Mouse (Mus musculus): ENCODE results near the gene Tcf25. TPM values are rescaled to one million over a fixed set of nuclear protein-coding genes. Genes with fewer than 3 reads are reported as not detected.

The Tcf25 gene
- polyA plus RNA-seq, 1 experiment, result 3.7 TPM

DNA sequence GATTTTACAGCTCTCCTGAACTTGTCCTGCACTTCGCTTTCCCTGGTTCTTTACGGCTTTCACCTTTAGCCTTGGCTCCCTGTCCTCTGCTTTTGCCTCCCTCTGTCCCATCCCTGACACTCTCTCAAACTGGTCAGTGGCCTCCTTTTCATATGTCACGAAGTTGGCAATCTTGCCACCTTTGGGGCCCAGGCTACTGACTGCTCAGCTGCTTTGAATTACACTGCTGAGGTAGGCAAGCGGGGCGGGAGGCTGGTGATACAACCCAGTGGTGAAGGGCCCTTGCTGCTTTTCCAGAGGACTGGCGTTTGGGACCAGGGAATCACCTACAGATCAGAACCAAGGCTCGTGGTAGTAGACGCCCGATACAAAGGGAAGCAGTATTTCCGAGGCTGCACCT lies 2.1 kb downstream of the Tcf25 start:
- peaks cover 48% of the 10 kb centered on the region for H3K4me1 ChIP-seq (ENCODE audit: control insufficient read depth)
- H3K36me3 ChIP-seq (ENCODE audit: control insufficient read depth), result peaks cover 27% of the 10 kb centered on the region
- TF ChIP-seq TAL1 (IDR thresholded peaks at IDR 0.05; ENCODE audit: low read length), result no peak
- TF ChIP-seq GATA1 (IDR thresholded peaks at IDR 0.05; ENCODE audit: low read length), result no peak
- no peaks in the 10 kb centered on the region for H3K9me3 ChIP-seq (ENCODE audit: control insufficient read depth, low read length)
- H3K4me3 ChIP-seq (replicated peaks), result no peak overlapping the region
- no peaks in the 10 kb centered on the region for H3K27me3 ChIP-seq (ENCODE audit: control insufficient read depth)

GRCm38 (mm10) chr8:123376106-123376505 lies 2.6 kb downstream of the Tcf25 start:
- Histone ChIP-seq H3K4me3 (replicated peaks) (no peak overlapping the region), H3K27me3 (ENCODE audit: control insufficient read depth) (no peaks in the 10 kb centered on the region), H3K4me1 (ENCODE audit: control insufficient read depth) (peaks cover 48% of the 10 kb centered on the region), H3K9me3 (ENCODE audit: control insufficient read depth, low read length) (no peaks in the 10 kb centered on the region), H3K36me3 (ENCODE audit: control insufficient read depth) (peaks cover 31% of the 10 kb centered on the region)
- TF ChIP-seq GATA1 (IDR thresholded peaks at IDR 0.05; ENCODE audit: low read length) (no peak), TAL1 (IDR thresholded peaks at IDR 0.05; ENCODE audit: low read length) (no peak)

DNA sequence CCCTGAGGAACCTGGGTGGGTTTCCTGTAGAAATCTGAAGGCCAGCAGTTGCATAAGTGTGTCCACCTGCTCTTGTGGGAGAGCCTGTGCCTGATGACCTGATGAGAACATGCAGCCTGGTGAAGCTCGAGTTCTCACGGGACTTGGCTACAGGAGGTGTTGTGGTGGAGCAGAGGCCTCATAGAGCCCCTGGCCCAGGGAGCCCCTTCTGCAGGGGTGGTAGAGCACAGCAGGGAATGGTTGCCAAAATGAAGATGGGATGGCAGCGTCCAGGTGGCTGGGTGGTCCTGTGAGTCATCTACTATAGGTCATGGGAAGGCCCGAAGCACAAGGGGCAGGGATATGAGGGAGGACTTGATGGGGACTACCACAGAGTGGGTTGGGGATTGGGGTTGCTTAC lies 8.2 kb downstream of the Tcf25 start:
- TF ChIP-seq GATA1 (IDR thresholded peaks at IDR 0.05; ENCODE audit: low read length) (no peak), TAL1 (IDR thresholded peaks at IDR 0.05; ENCODE audit: low read length) (no peak)
- Histone ChIP-seq H3K36me3 (ENCODE audit: control insufficient read depth) (peaks cover 73% of the 10 kb centered on the region), H3K4me1 (ENCODE audit: control insufficient read depth) (no peaks in the 10 kb centered on the region), H3K9me3 (ENCODE audit: control insufficient read depth, low read length) (no peaks in the 10 kb centered on the region), H3K27me3 (ENCODE audit: control insufficient read depth) (no peaks in the 10 kb centered on the region), H3K4me3 (replicated peaks) (no peak overlapping the region)

DNA sequence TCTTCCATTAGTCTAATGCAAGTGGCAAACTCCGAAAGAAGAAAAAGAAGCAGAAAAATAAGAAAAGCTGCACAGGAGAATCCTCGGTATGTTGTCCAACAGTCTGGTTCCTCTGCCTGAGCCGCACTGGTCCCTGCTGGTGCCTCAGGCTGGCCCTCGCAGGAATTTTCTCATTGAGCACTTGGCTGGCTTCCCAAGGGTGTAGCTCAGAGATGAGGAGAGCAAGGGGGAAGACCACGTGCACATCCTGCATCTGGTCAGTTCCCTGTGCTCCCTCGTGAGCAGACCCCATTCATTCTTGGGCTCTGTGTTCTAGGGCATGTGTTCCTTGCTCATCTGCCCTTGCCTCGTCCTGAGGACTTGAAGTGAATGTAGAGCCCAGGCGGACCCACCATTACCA lies 9.0 kb downstream of the Tcf25 start:
- no peaks in the 10 kb centered on the region for H3K4me1 ChIP-seq (ENCODE audit: control insufficient read depth)
- H3K9me3 ChIP-seq (ENCODE audit: control insufficient read depth, low read length), result no peaks in the 10 kb centered on the region
- TF ChIP-seq TAL1 (IDR thresholded peaks at IDR 0.05; ENCODE audit: low read length), result no peak
- H3K36me3 ChIP-seq (ENCODE audit: control insufficient read depth), result peaks cover 77% of the 10 kb centered on the region
- no peaks in the 10 kb centered on the region for H3K27me3 ChIP-seq (ENCODE audit: control insufficient read depth)
- H3K4me3 ChIP-seq (replicated peaks), result no peak overlapping the region

DNA sequence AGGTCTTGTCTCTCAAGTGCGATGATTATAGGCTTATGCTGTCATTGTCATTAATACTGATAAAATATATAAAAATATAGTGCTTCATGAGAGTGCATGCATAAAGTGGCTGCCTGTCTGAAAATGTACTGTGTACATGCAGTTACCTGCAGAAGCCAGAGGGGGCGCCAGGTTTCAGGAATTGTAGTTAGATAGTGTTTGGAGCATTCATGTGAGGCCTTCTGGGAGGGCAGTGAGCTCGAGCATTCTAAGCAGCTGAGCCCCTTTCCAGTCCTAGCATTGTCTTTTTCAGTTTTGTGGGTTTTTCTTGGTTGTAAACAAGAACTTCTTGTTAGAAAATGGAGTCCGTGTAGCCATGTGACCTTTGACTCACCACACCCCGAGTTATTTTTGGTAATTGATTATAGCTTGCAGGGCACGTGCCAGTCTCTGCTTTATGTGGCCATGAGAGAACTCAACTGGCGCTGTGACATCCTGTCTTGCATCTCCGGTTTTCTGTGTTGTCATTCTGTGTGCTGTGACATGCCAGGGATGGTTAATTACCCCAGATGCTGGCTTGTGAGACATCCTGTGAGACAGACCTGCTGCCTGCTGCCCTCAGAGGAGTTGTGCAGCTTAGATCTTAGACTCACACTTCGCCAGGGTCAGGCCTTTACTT lies 11.5 kb downstream of the Tcf25 start:
- no peaks in the 10 kb centered on the region for H3K4me1 ChIP-seq (ENCODE audit: control insufficient read depth)
- no peak overlapping the region for H3K4me3 ChIP-seq (replicated peaks)
- H3K36me3 ChIP-seq (ENCODE audit: control insufficient read depth), result peaks cover 94% of the 10 kb centered on the region
- H3K27me3 ChIP-seq (ENCODE audit: control insufficient read depth), result no peaks in the 10 kb centered on the region
- H3K9me3 ChIP-seq (ENCODE audit: control insufficient read depth, low read length), result no peaks in the 10 kb centered on the region
- no peak for TF ChIP-seq TAL1 (IDR thresholded peaks at IDR 0.05; ENCODE audit: low read length)
- TF ChIP-seq GATA1 (IDR thresholded peaks at IDR 0.05; ENCODE audit: low read length), result no peak

- no peak overlapping the region for H3K4me3 ChIP-seq (replicated peaks)
- peaks cover 99% of the 10 kb centered on the region for H3K36me3 ChIP-seq (ENCODE audit: control insufficient read depth)
- H3K4me1 ChIP-seq (ENCODE audit: control insufficient read depth), result no peaks in the 10 kb centered on the region
- no peaks in the 10 kb centered on the region for H3K27me3 ChIP-seq (ENCODE audit: control insufficient read depth)
- no peaks in the 10 kb centered on the region for H3K9me3 ChIP-seq (ENCODE audit: control insufficient read depth, low read length)
- no peak for TF ChIP-seq GATA1 (IDR thresholded peaks at IDR 0.05; ENCODE audit: low read length)
- no peak for TF ChIP-seq TAL1 (IDR thresholded peaks at IDR 0.05; ENCODE audit: low read length)
Observed at GRCm38 (mm10) chr8:123387041-123387440, 13.5 kb downstream of the Tcf25 start.

- Histone ChIP-seq H3K9me3 (ENCODE audit: control insufficient read depth, low read length) (no peaks in the 10 kb centered on the region), H3K4me3 (replicated peaks) (no peak overlapping the region), H3K4me1 (ENCODE audit: control insufficient read depth) (no peaks in the 10 kb centered on the region), H3K27me3 (ENCODE audit: control insufficient read depth) (no peaks in the 10 kb centered on the region), H3K36me3 (ENCODE audit: control insufficient read depth) (peaks cover 100% of the 10 kb centered on the region)
- no peak for TF ChIP-seq TAL1 (IDR thresholded peaks at IDR 0.05; ENCODE audit: low read length)
- no peak for TF ChIP-seq GATA1 (IDR thresholded peaks at IDR 0.05; ENCODE audit: low read length)
Observed at GRCm38 (mm10) chr8:123387801-123388200, 14.2 kb downstream of the Tcf25 start.

DNA sequence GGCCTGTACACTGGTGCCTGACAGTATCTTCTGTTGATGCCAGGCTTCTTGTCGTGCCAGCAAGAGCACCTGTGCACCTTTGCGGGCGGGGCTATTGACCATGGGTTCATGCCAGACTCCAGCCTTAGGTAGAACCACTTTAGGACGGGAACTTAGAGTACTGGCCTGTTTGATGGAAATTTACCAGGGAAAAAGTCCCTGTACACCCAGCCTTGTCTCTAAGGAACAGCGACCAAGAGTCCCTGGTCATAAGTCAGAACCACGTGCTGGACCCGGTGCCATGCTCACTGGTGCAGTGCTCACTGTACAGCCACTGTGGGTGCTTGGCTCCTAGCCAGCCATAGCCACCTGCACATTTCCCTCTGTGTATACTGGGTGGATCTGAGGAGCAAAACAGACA lies 15.5 kb downstream of the Tcf25 start:
- Histone ChIP-seq H3K4me3 (replicated peaks) (no peak overlapping the region), H3K4me1 (ENCODE audit: control insufficient read depth) (no peaks in the 10 kb centered on the region), H3K9me3 (ENCODE audit: control insufficient read depth, low read length) (no peaks in the 10 kb centered on the region), H3K27me3 (ENCODE audit: control insufficient read depth) (no peaks in the 10 kb centered on the region), H3K36me3 (ENCODE audit: control insufficient read depth) (peaks cover 100% of the 10 kb centered on the region)
- no peak for TF ChIP-seq TAL1 (IDR thresholded peaks at IDR 0.05; ENCODE audit: low read length)
- no peak for TF ChIP-seq GATA1 (IDR thresholded peaks at IDR 0.05; ENCODE audit: low read length)

- Histone ChIP-seq H3K4me1 (ENCODE audit: control insufficient read depth) (peaks cover 2% of the 10 kb centered on the region), H3K9me3 (ENCODE audit: control insufficient read depth, low read length) (no peaks in the 10 kb centered on the region), H3K36me3 (ENCODE audit: control insufficient read depth) (peaks cover 99% of the 10 kb centered on the region), H3K27me3 (ENCODE audit: control insufficient read depth) (no peaks in the 10 kb centered on the region), H3K4me3 (replicated peaks) (no peak overlapping the region)
- no peak for TF ChIP-seq GATA1 (IDR thresholded peaks at IDR 0.05; ENCODE audit: low read length)
- TF ChIP-seq TAL1 (IDR thresholded peaks at IDR 0.05; ENCODE audit: low read length), result no peak
Observed at GRCm38 (mm10) chr8:123398308-123398707, 24.8 kb downstream of the Tcf25 start.

DNA sequence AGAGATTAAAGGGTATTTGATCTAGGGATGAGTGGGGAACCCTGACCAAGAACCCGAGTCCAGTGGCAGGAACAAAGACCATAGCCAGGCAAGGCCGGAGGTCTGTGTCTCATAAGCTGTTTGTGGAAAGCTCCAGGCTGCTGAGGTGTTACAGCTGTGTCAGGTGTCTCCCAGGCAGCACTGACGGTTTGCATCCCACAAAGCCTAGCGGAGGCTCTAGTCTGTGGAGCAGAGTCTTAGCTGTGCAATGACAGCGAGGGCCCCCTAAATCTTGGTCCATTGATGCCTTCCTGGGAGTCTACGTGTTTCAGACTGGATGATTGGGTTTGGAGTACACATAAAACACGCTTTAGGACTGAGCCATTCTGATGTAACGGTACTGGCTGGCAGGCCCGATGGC lies 28.4 kb downstream of the Tcf25 start:
- Histone ChIP-seq H3K36me3 (ENCODE audit: control insufficient read depth) (peaks cover 65% of the 10 kb centered on the region), H3K27me3 (ENCODE audit: control insufficient read depth) (no peaks in the 10 kb centered on the region), H3K4me1 (ENCODE audit: control insufficient read depth) (peaks cover 9% of the 10 kb centered on the region), H3K9me3 (ENCODE audit: control insufficient read depth, low read length) (no peaks in the 10 kb centered on the region), H3K4me3 (replicated peaks) (no peak overlapping the region)
- TF ChIP-seq TAL1 (IDR thresholded peaks at IDR 0.05; ENCODE audit: low read length) (no peak), GATA1 (IDR thresholded peaks at IDR 0.05; ENCODE audit: low read length) (no peak)

Measured in erythroblast, embryonic 14.5 days (primary cell).